Mouse (Mus musculus) heart, adult 8-10 months (tissue): Measurements from ENCODE around the gene Sertad2. TPM values are rescaled to one million over a fixed set of nuclear protein-coding genes. Genes with fewer than 3 reads are reported as not detected.
A peak's percentile ranks its signal among the peaks of the same experiment; 100 is the strongest.

Experiments used
- DNase-seq: peaks from one replicate; pipeline ENCODE4 v3.0.0; 2022; ENCODE audit warnings: low spot score
- total RNA-seq, 4 experiments: library from RNA; stranded (reverse); gene quantifications; 2 replicates each; pipeline ENCODE4 v1.2.4; 2022

The Sertad2 gene
- total RNA-seq, 4 experiments from 2014 or later, result 17.2 to 22.2 (median 20.1) TPM

GRCm38 (mm10) chr11:20544801-20545515 lies 1.9 kb downstream of the Sertad2 start:
- DNase-seq, result no peak

DNA sequence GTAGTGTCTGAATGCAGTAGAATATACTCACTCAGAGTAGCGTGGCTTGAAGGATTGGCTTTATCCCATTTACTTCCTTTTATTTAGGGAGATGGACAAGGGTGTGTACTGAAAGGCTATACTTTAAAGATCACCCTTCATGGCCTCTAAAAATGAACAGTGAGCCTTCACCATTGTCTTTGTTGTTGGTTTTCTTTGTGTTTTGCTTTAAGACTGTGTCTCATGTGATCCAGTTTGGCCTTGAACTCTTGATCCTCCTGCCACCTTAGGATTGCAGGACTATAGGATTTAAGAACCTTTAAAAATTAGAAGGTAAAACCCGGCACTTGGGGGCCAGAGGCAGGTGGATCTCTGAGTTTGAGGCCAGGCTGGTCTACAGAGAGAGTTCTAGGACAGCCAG lies 6.4 kb downstream of the Sertad2 start:
- no peak for DNase-seq

- no peak for DNase-seq
Measured at GRCm38 (mm10) chr11:20550196-20550595, 7.1 kb downstream of the Sertad2 start.

- no peak for DNase-seq
Measured at GRCm38 (mm10) chr11:20552059-20552458, 9.0 kb downstream of the Sertad2 start.

GRCm38 (mm10) chr11:20552758-20553673 lies 10.0 kb downstream of the Sertad2 start:
- DNase-seq, result no peak

DNA sequence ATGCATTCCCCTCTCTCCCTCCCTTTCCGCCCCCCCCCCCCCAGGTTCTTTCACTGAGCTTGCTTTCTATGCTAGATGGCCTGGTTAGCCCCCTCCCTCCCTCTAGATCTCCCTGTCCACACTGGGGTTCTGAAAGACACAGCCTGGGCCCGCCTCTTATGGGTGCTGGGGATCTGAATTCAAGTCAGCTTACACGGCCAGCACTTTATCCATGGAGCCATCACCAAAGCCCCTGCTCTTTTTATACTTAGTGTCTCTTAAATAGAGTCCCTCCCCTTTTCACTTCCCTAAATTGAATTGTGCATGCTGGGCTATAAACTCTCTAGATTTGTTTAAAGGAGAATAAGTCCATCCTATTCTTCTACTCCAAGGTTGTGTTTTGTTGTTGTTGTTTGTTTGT lies 12.6 kb downstream of the Sertad2 start:
- DNase-seq, result no peak

- DNase-seq, result no peak
Measured at GRCm38 (mm10) chr11:20556163-20556911, 13.3 kb downstream of the Sertad2 start.

GRCm38 (mm10) chr11:20559236-20559950 lies 16.3 kb downstream of the Sertad2 start:
- DNase-seq, result no peak

DNA sequence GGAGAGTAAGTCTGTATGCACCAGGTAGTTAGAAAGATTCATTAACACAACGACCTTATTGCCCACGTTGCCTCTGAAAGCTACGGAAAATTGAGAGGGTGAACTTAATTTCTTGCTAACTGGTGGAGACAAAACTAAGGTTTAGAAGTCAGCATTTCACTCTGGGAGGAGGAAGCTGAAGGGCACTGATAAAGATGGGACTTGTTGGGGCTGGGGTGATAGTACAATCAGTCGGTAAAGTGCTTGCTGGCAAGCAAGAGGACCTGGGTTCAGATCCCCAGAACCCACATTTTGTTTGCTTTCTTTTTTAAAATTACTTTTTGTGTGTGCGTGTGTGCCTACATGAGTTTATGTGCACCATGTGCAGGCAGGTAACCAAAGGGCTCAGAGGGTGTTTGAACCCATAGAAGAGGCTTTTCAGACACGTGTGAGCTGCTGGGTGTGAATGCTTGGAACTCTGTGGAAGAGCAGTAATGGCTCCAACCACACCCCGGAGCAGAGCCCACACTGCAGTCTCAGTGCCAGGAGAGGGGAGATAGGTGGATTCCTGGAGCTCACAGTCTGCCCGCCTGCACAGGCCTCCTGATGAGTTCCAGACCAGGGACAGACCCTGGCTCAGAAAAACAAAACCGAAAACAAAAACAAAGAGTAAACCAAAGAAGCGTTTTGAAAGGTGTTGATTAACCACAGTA lies 17.0 kb downstream of the Sertad2 start:
- DNase-seq, result no peak

DNA sequence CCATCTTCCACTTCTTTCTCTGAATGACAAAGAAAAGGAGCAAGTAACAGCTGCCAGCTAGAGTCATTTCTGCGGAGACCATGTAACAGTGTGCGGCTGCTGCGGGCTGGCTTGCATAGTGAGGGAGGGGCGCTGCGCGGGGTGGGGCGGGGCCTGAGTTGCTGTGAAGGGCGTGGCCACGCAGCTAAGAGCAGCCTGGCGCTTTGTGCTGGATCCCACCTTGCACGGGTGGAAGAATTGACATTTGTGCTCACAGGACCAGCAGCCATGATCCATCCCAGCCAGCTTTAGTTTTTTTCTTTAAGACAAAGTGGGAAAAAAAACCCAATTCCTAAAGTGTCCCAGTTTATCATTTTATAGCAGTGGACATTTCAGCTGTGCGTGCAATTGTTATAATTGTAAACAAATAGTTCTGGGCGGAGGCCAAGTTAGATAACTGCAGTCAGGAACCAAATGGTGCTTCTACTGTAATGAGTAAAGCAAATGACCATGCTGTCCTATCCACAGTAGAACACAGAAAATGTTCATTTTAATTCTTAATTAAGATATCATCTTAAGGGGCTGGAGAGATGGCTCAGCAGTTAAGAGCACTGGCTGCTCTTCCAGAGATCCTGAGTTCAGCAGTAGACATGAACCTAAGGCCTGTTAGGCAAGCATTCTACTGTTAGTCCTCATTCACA lies 18.4 kb downstream of the Sertad2 start:
- DNase-seq, result peak; percentile 18

- DNase-seq, result no peak
Measured at GRCm38 (mm10) chr11:20565057-20565456, 22.0 kb downstream of the Sertad2 start.

GRCm38 (mm10) chr11:20571702-20572413 lies 28.8 kb downstream of the Sertad2 start:
- DNase-seq, result no peak

GRCm38 (mm10) chr11:20576046-20576635 lies 33.1 kb downstream of the Sertad2 start:
- DNase-seq, result no peak

- no peak for DNase-seq
Measured at GRCm38 (mm10) chr11:20582758-20583157, 39.7 kb downstream of the Sertad2 start.

- DNase-seq, result no peak
Measured at GRCm38 (mm10) chr11:20585297-20585696, 42.2 kb downstream of the Sertad2 start.

GRCm38 (mm10) chr11:20586180-20586579 lies 43.1 kb downstream of the Sertad2 start:
- DNase-seq, result no peak

GRCm38 (mm10) chr11:20589393-20589792 lies 46.3 kb downstream of the Sertad2 start:
- DNase-seq, result no peak

- DNase-seq, result no peak
Measured at GRCm38 (mm10) chr11:20592010-20592409, 49.0 kb downstream of the Sertad2 start.
